Mouse (Mus musculus) midbrain, postnatal 0 days (tissue): Measurements from ENCODE around the gene Cntf. TPM values are rescaled to one million over a fixed set of nuclear protein-coding genes. Genes with fewer than 3 reads are reported as not detected.
"Not testable (repeated sequence)": the region's sequence is repeated elsewhere in the genome, so short reads cannot be mapped to it uniquely, and the experiment has no call there.

Experiments used
- ATAC-seq: fragments of 200-750 bp; cut with Nextera tagmentation; 2 replicates; pipeline ENCODE4 v1.8.0; 2017; ENCODE audit warnings: moderate number of reproducible peaks, mild to moderate bottlenecking, moderate TSS enrichment, moderate library complexity; ENCODE audit not compliant: low FRiP score
- DNase-seq: peaks from one replicate; pipeline ENCODE4 v3.0.0-alpha.2; 2015; ENCODE audit warnings: low spot score
- H3K27ac ChIP-seq: fragments of 300-500 bp; sonication (generic); 2 replicates; pipeline ENCODE4 v1.5.1; 2014; ENCODE audit warnings: low read depth, mild to moderate bottlenecking, low read length, mixed read lengths
- H3K27me3 ChIP-seq: fragments of 300-500 bp; sonication (generic); 2 replicates; pipeline ENCODE4 v1.6.1; 2014; ENCODE audit warnings: low read length, control low read depth, mixed read lengths; ENCODE audit not compliant: insufficient read depth
- H3K36me3 ChIP-seq: fragments of 300-500 bp; sonication (generic); 2 replicates; pipeline ENCODE4 v1.6.1; 2014; ENCODE audit warnings: low read length, control low read depth, mixed read lengths; ENCODE audit not compliant: insufficient read depth
- H3K4me1 ChIP-seq: fragments of 300-500 bp; sonication (generic); 2 replicates; pipeline ENCODE4 v1.6.1; 2014; ENCODE audit warnings: mild to moderate bottlenecking, control low read depth, antibody characterized with exemption, low read length, mixed read lengths; ENCODE audit not compliant: insufficient read depth
- H3K4me2 ChIP-seq: fragments of 300-500 bp; sonication (generic); 2 replicates; pipeline ENCODE4 v1.6.1; 2014; ENCODE audit warnings: low read depth, mild to moderate bottlenecking, low read length, mixed read lengths; ENCODE audit not compliant: poor library complexity, severe bottlenecking
- H3K4me3 ChIP-seq: fragments of 300-500 bp; sonication (generic); 2 replicates; pipeline ENCODE4 v1.5.1; 2014; ENCODE audit warnings: low read depth, mild to moderate bottlenecking, low read length, moderate library complexity
- H3K9ac ChIP-seq: fragments of 300-500 bp; sonication (generic); replicated peaks from 2 replicates; pipeline ENCODE4 v1.6.1; 2014; ENCODE audit warnings: mild to moderate bottlenecking, low read length, moderate library complexity, mixed read lengths; ENCODE audit not compliant: poor library complexity, severe bottlenecking
- H3K9me3 ChIP-seq: fragments of 300-500 bp; sonication (generic); 2 replicates; pipeline ENCODE4 v1.6.1; 2016; ENCODE audit warnings: low read length, control low read depth
- CTCF ChIP-seq: IDR thresholded peaks from 2 replicates; pipeline ENCODE4 v1.5.1; 2016; ENCODE audit warnings: antibody characterized with exemption, mild to moderate bottlenecking
- WGBS: fragments of 180-500 bp; shearing (Covaris S2); extraction: QIAGEN DNeasy Blood & Tissue Kit; methylation state at CpG from one replicate; pipeline ENCODE4 v1.1.7; 2014; 5-methylcytosine and 5-hydroxymethylcytosine counted together
- polyA plus RNA-seq: library from polyadenylated mRNA; unstranded; fragments of >200 nt; fragmentation: Nextera tagmentation; extraction: Ambion mirVana; gene quantifications from 2 replicates; pipeline ENCODE4 v1.2.1, GENCODE M21; 2015
- total RNA-seq: library from RNA; depleted of rRNA; stranded (reverse); fragments of >200 nt; gene quantifications from 2 replicates; pipeline ENCODE4 v1.2.3, GENCODE M21; 2014

Gene Cntf
- total and polyA plus RNA-seq, 2 experiments from 2014 or later: 1.0 to 1.5 TPM

GRCm38 (mm10) chr19:12758936-12759478 lies 6.4 kb downstream of the Cntf start:
- H3K27ac ChIP-seq: no peak overlapping the region
- H3K4me1 ChIP-seq: no peaks in the 10 kb centered on the region
- no peak for DNase-seq
- H3K9ac ChIP-seq: no peak overlapping the region
- 98% methylated on average over 1 of the region's 1 CpGs for WGBS
- H3K36me3 ChIP-seq: peaks cover 4% of the 10 kb centered on the region; the same call in 1 of the 2 replicates
- no peak for TF ChIP-seq CTCF
- H3K27me3 ChIP-seq: no peaks in the 10 kb centered on the region
- H3K4me2 ChIP-seq: no peak overlapping the region
- H3K9me3 ChIP-seq: no peaks in the 10 kb centered on the region
- ATAC-seq: no peak
- H3K4me3 ChIP-seq: no peak overlapping the region

DNA sequence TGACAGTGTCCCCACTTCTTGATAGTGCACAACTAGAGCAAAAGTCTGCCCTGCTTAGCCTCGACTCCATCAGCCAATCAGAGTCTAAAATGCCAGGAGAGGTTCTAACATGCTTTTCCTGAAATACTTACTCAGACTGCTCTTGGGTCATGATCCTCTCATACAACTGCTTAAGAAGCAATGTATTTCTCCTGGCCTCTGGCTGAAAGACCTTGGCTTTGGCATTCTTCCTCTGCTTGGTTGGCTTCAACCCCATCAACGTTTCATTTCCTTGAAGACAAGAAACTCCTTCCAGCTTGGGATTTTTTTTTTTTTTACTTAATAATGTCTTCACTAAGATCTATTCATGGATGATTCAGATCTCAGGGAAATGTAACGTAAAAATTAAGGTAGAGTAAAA lies 9.1 kb downstream of the Cntf start:
- WGBS: 87% methylated on average over 3 of the region's 3 CpGs
- no peak overlapping the region for H3K27ac ChIP-seq
- no peak for ATAC-seq

DNA sequence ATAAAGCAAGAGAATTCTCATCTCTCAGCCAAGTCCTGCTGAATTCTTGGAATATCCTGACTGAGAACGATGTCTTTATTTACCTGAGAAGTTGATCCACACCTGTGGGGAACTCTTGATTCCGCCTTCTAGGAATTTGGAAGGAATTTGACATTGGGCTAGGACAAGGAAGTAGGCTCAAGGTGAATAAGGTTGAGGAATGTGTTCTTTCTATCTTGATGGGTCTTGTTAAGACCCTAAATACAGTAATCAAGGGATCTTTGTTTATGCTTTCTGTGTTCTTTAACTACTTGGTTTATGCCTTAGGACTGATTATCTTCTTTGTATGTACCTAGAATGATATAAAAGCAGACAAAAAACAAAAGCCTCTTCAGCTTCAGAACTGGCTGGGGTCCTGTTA lies 33.5 kb downstream of the Cntf start:
- H3K36me3 ChIP-seq: no peaks in the 10 kb centered on the region
- TF ChIP-seq CTCF: no peak
- no peak overlapping the region for H3K27ac ChIP-seq
- H3K4me1 ChIP-seq: no peaks in the 10 kb centered on the region
- H3K4me3 ChIP-seq: no peak overlapping the region
- 96% methylated on average over 2 of the region's 2 CpGs for WGBS
- no peaks in the 10 kb centered on the region for H3K9me3 ChIP-seq
- no peak overlapping the region for H3K9ac ChIP-seq
- H3K27me3 ChIP-seq: no peaks in the 10 kb centered on the region
- no peak for ATAC-seq
- DNase-seq: no peak
- no peak overlapping the region for H3K4me2 ChIP-seq

More for the DNA sequence above, 9.1 kb downstream of the Cntf start:
- Histone ChIP-seq H3K36me3 (no peaks in the 10 kb centered on the region), H3K27me3 (no peaks in the 10 kb centered on the region), H3K9me3 (no peaks in the 10 kb centered on the region), H3K4me2 (no peak overlapping the region), H3K4me3 (no peak overlapping the region), H3K4me1 (no peaks in the 10 kb centered on the region), H3K9ac (no peak overlapping the region)
- no peak for DNase-seq
- no peak for TF ChIP-seq CTCF

GRCm38 (mm10) chr19:12731036-12731435 lies 34.4 kb downstream of the Cntf start:
- TF ChIP-seq CTCF: no peak

GRCm38 (mm10) chr19:12725851-12726250 lies 39.6 kb downstream of the Cntf start:
- no peaks in the 10 kb centered on the region for H3K4me1 ChIP-seq
- H3K36me3 ChIP-seq: no peaks in the 10 kb centered on the region
- no peak overlapping the region for H3K9ac ChIP-seq
- TF ChIP-seq CTCF: no peak
- ATAC-seq: no peak
- no peak for DNase-seq
- H3K9me3 ChIP-seq: no peaks in the 10 kb centered on the region
- H3K4me2 ChIP-seq: no peak overlapping the region
- no peak overlapping the region for H3K27ac ChIP-seq
- H3K4me3 ChIP-seq: no peak overlapping the region
- H3K27me3 ChIP-seq: no peaks in the 10 kb centered on the region
- WGBS: 83% methylated on average over 1 of the region's 1 CpGs

More at GRCm38 (mm10) chr19:12731036-12731435, 34.4 kb downstream of the Cntf start:
- no peak overlapping the region for H3K9ac ChIP-seq
- no peaks in the 10 kb centered on the region for H3K36me3 ChIP-seq
- H3K9me3 ChIP-seq: no peaks in the 10 kb centered on the region
- H3K4me2 ChIP-seq: no peak overlapping the region
- H3K4me3 ChIP-seq: no peak overlapping the region
- WGBS: 70% methylated on average over 1 of the region's 1 CpGs
- no peak overlapping the region for H3K27ac ChIP-seq
- no peaks in the 10 kb centered on the region for H3K4me1 ChIP-seq
- ATAC-seq (no peak), DNase-seq (no peak)
- H3K27me3 ChIP-seq: no peaks in the 10 kb centered on the region

DNA sequence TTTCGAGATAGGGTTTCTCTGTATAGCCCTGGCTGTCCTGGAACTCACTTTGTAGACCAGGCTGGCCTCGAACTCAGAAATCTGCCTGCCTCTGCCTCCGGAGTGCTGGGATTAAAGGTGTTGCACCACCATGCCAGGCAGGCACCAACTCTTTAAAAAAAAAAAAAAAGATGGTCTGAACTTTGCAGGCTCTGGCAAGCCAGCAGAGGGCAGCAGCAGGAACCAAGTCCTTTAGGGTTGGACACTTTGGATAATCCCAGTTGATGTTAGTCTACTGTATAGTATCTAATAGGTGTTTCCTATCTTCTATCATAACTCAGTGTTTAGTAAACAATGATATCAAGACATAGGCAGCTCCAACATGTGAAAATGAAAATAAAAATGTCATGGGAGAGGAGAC lies 43.1 kb downstream of the Cntf start:
- no peak for ATAC-seq
- WGBS: 93% methylated on average over 2 of the region's 3 CpGs

DNA sequence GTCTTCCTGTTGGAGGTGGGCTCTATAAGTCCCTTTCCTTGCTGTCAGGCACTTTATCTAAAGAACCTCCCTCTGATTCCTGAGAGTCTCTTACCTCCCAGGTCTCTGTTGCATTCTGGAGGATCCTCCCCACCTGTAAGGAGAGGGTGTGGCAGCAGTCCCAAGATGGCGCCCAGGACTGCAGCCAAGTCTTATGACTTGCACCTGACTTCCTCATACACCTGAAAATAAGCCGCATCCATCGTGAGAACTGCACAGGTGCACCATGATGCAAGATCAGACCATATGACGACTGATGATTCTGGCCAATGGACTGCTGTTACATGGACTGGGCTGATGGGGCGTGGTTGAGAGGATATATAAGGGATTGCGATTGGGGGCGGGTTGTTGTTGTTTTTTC lies 43.8 kb downstream of the Cntf start:
- ATAC-seq: not testable (repeated sequence)
- 95% methylated on average over 7 of the region's 7 CpGs for WGBS

More for the DNA sequence above, 43.1 kb downstream of the Cntf start:
- Histone ChIP-seq H3K9ac (no peak overlapping the region), H3K9me3 (no peaks in the 10 kb centered on the region), H3K27ac (no peak overlapping the region), H3K4me2 (no peak overlapping the region), H3K4me1 (no peaks in the 10 kb centered on the region), H3K4me3 (no peak overlapping the region), H3K27me3 (no peaks in the 10 kb centered on the region), H3K36me3 (no peaks in the 10 kb centered on the region)
- no peak; the same call in 1 of the 2 replicates for TF ChIP-seq CTCF
- no peak for DNase-seq

DNA sequence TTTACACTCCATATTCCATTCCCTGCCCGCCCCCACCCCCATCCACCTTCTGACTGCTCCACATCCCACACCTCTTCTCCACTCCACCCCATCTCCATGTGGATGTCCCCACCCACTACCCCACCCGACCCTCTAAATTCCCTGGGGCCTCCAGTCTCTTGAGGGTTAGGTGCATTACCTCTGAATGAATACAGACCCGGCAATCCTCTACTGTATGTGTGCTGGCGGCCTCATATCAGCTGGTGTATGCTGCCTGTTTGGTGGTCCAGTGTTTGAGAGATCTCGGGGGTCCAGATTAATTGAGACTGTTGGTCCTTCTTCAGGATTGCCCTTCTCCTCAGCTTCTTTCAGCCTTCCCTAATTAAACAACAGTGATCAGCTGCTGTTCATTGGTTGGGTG lies 44.5 kb downstream of the Cntf start:
- WGBS: 85% methylated on average over 5 of the region's 5 CpGs
- not testable (repeated sequence) for H3K27ac ChIP-seq

More for the DNA sequence above, 43.8 kb downstream of the Cntf start:
- not testable (repeated sequence) for H3K9ac ChIP-seq, H3K9me3 ChIP-seq, H3K27ac ChIP-seq, H3K36me3 ChIP-seq, H3K4me1 ChIP-seq, H3K4me2 ChIP-seq, DNase-seq, H3K4me3 ChIP-seq, H3K27me3 ChIP-seq

More for the DNA sequence above, 44.5 kb downstream of the Cntf start:
- not testable (repeated sequence) for H3K4me2 ChIP-seq, ATAC-seq, H3K27me3 ChIP-seq, DNase-seq, H3K4me1 ChIP-seq, H3K9ac ChIP-seq, H3K36me3 ChIP-seq, H3K4me3 ChIP-seq, H3K9me3 ChIP-seq
